Mouse (Mus musculus): ENCODE results near the gene Ptprj. TPM values are rescaled to one million over a fixed set of nuclear protein-coding genes. Genes with fewer than 3 reads are reported as not detected.

Gene Ptprj
- polyA plus RNA-seq, 1 experiment from 2014 or later, result 1.6 TPM

DNA sequence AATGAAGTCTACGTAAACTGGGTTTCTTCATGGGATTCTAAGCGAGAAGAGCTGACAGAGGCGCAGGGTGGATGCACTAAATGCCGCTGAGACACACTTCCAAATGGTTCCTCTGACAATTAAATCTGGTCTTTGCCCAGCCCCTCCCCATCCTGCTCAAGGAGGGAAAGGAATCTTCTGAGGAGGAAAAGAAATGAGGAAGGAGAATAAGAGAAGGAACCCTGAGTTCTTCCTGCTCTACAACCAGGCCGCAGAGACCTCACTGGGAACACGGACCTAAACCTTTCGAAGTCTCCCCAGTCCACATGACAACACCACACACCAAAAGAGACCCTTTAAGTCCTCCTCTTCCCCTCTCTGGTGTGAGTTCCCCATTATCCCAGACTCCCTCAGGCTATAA, 101.9 kb downstream of the Ptprj start:
- no peak for ATAC-seq (ENCODE audit: insufficient number of reproducible peaks, low FRiP score)
- Histone ChIP-seq H3K36me3 (no peaks in the 10 kb centered on the region), H3K27ac (ENCODE audit: poor library complexity, severe bottlenecking) (no peak overlapping the region), H3K4me3 (no peak overlapping the region), H3K27me3 (replicated peaks) (no peaks in the 10 kb centered on the region), H3K9ac (no peak overlapping the region), H3K9me3 (replicated peaks) (no peaks in the 10 kb centered on the region), H3K4me2 (no peak overlapping the region), H3K4me1 (replicated peaks) (peaks cover 16% of the 10 kb centered on the region)
- 88% methylated on average over 7 of the region's 7 CpGs for WGBS

DNA sequence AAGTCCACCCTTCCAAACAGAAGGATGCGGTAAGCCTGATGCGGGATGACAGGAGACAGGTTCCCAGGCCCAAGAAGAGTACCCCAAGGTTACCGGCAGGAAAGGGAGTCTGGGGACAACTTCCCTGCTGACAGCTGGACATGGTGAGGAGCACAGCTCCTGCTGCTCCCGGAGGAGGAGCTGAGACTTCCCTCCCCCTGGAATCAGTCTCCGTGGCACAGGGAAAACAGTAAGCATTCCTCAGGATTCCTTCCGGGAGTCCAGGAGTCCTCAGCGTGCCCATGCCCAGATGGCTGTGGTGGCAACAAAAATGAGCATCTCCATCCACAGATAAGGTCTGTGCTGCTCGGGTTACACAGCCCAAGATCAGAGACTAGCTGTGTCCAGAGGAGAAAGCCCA, 102.8 kb downstream of the Ptprj start:
- Histone ChIP-seq H3K36me3 (no peaks in the 10 kb centered on the region), H3K9ac (no peak overlapping the region), H3K4me2 (no peak overlapping the region), H3K9me3 (replicated peaks) (no peaks in the 10 kb centered on the region), H3K27ac (ENCODE audit: poor library complexity, severe bottlenecking) (no peak overlapping the region), H3K4me1 (replicated peaks) (peaks cover 16% of the 10 kb centered on the region), H3K27me3 (replicated peaks) (no peaks in the 10 kb centered on the region), H3K4me3 (no peak overlapping the region)
- no peak for ATAC-seq (ENCODE audit: insufficient number of reproducible peaks, low FRiP score)
- WGBS, result 23% methylated on average over 8 of the region's 8 CpGs

DNA sequence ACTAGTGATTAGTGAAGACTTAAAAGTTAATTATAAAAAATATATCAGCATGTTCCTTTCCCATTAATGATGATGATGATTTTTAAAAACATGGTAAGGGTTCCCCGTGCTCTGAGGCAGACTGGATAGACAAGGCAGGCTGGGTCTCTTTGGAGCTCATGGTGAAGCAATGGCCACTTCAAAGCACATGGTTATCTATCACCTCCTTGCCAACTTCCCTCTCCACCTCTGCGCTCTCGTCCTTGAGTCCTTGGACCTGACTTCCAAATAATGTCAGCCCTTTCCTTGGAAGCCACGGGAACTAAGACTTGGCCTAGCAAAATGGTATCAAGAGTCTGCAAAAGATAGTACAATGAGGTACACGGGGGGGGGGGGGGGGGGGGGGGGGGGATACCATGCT, 103.7 kb downstream of the Ptprj start:
- no peak overlapping the region for H3K27ac ChIP-seq (ENCODE audit: poor library complexity, severe bottlenecking)
- no peak overlapping the region for H3K4me2 ChIP-seq
- no peak for ATAC-seq (ENCODE audit: insufficient number of reproducible peaks, low FRiP score)
- no peaks in the 10 kb centered on the region for H3K36me3 ChIP-seq
- H3K27me3 ChIP-seq (replicated peaks), result no peaks in the 10 kb centered on the region
- H3K9me3 ChIP-seq (replicated peaks), result no peaks in the 10 kb centered on the region
- H3K4me1 ChIP-seq (replicated peaks), result peaks cover 16% of the 10 kb centered on the region
- whole genome bisulfite sequencing, result 52% methylated on average over 4 of the region's 5 CpGs
- H3K4me3 ChIP-seq, result no peak overlapping the region
- no peak overlapping the region for H3K9ac ChIP-seq

DNA sequence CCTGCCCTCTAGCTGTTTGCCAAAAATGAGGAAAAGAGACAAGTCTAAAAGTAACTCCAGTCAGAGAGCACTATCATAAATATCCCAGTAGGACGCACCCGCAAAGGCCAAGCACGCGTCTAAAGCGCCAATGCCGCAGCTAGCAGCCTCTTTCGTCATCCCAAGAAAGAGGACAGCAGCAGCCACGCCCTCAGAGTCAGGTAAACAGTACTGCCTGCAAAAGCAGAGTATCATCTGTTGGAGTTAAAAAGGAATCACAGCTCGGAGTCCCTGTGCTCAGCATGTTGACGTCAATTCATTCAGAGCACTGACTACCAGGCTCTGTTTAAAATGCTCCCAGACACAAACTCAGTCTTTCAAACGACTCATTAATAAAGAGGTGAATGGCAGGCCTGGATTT, 104.1 kb downstream of the Ptprj start:
- Histone ChIP-seq H3K36me3 (no peaks in the 10 kb centered on the region), H3K9ac (no peak overlapping the region), H3K27ac (ENCODE audit: poor library complexity, severe bottlenecking) (no peak overlapping the region), H3K4me1 (replicated peaks) (peaks cover 16% of the 10 kb centered on the region), H3K27me3 (replicated peaks) (no peaks in the 10 kb centered on the region), H3K4me3 (no peak overlapping the region), H3K4me2 (no peak overlapping the region), H3K9me3 (replicated peaks) (no peaks in the 10 kb centered on the region)
- no peak for ATAC-seq (ENCODE audit: insufficient number of reproducible peaks, low FRiP score)
- WGBS, result 83% methylated on average over 11 of the region's 11 CpGs

DNA sequence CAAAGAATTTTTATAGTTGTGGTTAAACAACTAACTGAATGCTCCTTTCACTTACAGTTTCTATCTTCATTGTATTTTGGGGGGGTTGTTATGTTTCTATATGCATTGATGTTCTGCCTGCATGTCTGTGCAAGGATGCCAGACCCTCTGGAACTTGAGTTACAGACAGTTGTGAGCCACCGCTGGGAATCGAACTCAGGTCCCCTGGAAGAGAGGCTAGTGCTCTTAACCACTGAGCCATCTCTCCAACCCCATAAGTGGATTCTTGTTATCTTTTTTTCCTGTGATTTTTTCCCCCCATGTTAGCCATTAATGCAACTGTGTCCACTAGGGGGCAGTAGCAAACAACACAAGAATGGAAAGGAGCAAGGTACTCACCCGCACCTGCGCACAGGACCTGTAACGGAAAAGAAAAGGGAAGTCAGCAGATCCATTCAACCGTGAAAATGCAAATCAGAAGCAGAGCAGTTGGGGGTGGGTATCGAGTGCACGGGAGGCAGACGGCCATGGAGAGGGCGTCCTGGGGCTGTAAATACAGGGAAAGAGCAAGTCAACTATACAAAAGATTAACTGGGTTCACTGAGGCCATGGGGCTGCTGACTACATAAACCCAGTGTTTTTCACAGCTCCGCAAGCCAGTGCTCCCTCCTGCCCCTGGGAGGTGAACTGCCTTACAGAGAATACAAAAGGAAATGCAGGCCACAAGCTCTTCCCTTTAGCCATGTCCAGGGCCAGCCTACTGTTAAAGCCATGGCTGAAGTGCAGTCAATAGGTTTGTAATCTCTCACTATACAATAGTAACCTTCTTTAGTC, 105.6 kb downstream of the Ptprj start:
- WGBS, result 2% methylated on average over 11 of the region's 11 CpGs
- Histone ChIP-seq H3K4me2 (peak overlapping the region; percentile 67), H3K9ac (peak overlapping the region; percentile 23; the same call in 1 of the 2 replicates), H3K4me3 (peak overlapping the region; percentile 36), H3K27ac (ENCODE audit: poor library complexity, severe bottlenecking) (no peak overlapping the region), H3K4me1 (replicated peaks) (peaks cover 16% of the 10 kb centered on the region), H3K27me3 (replicated peaks) (no peaks in the 10 kb centered on the region), H3K9me3 (replicated peaks) (no peaks in the 10 kb centered on the region), H3K36me3 (no peaks in the 10 kb centered on the region)
- peak; percentile 34; the same call in 1 of the 2 replicates for ATAC-seq (ENCODE audit: insufficient number of reproducible peaks, low FRiP score)

DNA sequence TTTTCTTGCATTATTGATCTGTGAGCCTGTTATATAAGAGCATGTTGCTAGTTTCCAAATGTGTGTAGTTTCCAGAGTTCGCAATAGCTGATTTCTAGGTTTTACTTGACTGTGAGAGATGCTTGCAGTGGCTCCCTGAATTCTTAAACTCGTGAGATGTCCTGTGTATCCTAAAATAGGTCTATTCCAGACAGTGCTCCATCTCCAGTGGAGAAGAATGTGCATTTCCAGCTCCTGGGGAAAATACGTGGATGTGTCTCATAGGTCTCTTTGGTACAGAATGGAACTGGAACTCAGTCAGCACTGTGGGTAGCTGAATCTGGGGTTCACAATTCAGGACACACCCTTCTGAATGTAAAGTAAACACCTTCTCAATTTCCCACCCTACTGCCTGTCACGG, 107.7 kb downstream of the Ptprj start:
- H3K9me3 ChIP-seq (replicated peaks), result no peaks in the 10 kb centered on the region
- no peaks in the 10 kb centered on the region for H3K36me3 ChIP-seq
- WGBS, result 71% methylated on average over 4 of the region's 4 CpGs
- H3K4me1 ChIP-seq (replicated peaks), result peaks cover 7% of the 10 kb centered on the region
- H3K27ac ChIP-seq (ENCODE audit: poor library complexity, severe bottlenecking), result no peak overlapping the region
- no peak for ATAC-seq (ENCODE audit: insufficient number of reproducible peaks, low FRiP score)
- H3K27me3 ChIP-seq (replicated peaks), result no peaks in the 10 kb centered on the region
- no peak overlapping the region for H3K4me2 ChIP-seq
- H3K9ac ChIP-seq, result no peak overlapping the region
- H3K4me3 ChIP-seq, result no peak overlapping the region

DNA sequence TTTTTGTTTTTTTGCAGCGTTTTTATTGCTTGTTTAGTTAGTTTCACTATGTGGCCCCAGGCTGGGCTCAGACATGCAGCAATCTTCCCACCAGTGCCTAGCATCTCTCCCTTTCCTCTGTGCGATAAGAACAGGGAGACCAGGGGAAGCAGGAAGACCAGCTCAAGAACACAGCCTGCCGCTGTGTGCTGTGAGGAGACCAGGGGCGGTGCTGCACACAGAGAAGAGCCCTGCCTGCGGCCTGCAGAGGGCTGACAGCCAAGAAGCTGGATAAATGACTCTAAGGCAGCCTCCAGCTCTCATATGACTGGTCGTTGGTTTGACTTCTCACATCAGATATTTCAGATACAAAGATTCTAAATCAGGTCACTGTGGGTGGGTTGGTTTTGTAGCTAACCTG, 110.3 kb downstream of the Ptprj start:
- no peak overlapping the region for H3K9ac ChIP-seq
- no peak overlapping the region for H3K4me3 ChIP-seq
- H3K27ac ChIP-seq (ENCODE audit: poor library complexity, severe bottlenecking), result no peak overlapping the region
- 19% methylated on average over 6 of the region's 6 CpGs for WGBS
- H3K36me3 ChIP-seq, result no peaks in the 10 kb centered on the region
- no peaks in the 10 kb centered on the region for H3K9me3 ChIP-seq (replicated peaks)
- ATAC-seq (ENCODE audit: insufficient number of reproducible peaks, low FRiP score), result no peak
- 0 out of 2 replicates have a peak, but pooled peaks cover 2% of the 10 kb centered on the region for H3K4me1 ChIP-seq (replicated peaks)
- no peaks in the 10 kb centered on the region for H3K27me3 ChIP-seq (replicated peaks)
- H3K4me2 ChIP-seq, result no peak overlapping the region

DNA sequence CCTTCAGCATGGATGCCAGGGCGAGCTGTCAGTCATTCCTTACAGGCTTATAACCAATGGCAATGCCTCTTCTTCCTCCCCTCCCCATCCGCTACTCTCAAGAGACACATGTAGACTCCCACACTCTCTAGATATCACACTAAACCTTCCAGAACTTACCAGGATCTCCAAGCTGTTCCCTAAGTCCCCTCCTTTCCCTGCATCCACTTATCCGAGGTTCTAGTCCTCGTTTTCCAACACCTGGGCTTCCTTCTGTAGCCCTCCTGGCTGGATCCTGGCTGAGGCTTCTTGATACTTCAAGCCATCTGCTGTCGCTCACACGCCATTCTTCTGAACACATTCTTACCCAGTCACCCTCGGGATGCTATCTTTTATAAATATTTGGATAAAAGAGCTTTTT, 114.0 kb downstream of the Ptprj start:
- WGBS, result 77% methylated on average over 7 of the region's 7 CpGs
- no peak overlapping the region for H3K4me2 ChIP-seq
- no peak overlapping the region for H3K27ac ChIP-seq (ENCODE audit: poor library complexity, severe bottlenecking)
- H3K27me3 ChIP-seq (replicated peaks), result no peaks in the 10 kb centered on the region
- no peak overlapping the region for H3K4me3 ChIP-seq
- 0 out of 2 replicates have a peak, but pooled peaks cover 4% of the 10 kb centered on the region for H3K4me1 ChIP-seq (replicated peaks)
- no peak overlapping the region for H3K9ac ChIP-seq
- no peak for ATAC-seq (ENCODE audit: insufficient number of reproducible peaks, low FRiP score)
- H3K36me3 ChIP-seq, result no peaks in the 10 kb centered on the region
- no peaks in the 10 kb centered on the region for H3K9me3 ChIP-seq (replicated peaks)

DNA sequence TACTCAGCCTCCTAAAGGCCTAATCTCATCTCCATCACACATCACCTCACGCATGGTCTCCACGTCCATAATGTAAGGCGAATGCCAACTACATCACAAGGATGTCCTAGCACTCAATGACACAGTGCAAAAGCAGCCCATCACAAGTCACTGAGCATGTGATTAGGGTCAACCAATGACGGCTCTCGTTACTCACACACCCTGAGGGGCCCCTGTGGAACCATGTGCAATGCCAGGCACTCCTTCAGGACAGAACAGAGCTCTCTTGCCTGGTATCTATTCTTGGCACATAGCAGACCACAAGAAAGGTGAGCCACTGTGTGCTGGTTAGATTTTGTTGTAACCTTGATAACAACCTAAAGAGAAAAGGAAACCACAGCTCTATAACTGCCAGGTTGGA, 116.7 kb downstream of the Ptprj start:
- H3K27me3 ChIP-seq (replicated peaks), result no peaks in the 10 kb centered on the region
- 84% methylated on average over 5 of the region's 5 CpGs for WGBS
- no peaks in the 10 kb centered on the region for H3K9me3 ChIP-seq (replicated peaks)
- H3K36me3 ChIP-seq, result peaks cover 4% of the 10 kb centered on the region; the same call in 1 of the 2 replicates
- H3K4me1 ChIP-seq (replicated peaks), result 0 out of 2 replicates have a peak, but pooled peaks cover 4% of the 10 kb centered on the region
- H3K9ac ChIP-seq, result no peak overlapping the region
- H3K4me2 ChIP-seq, result no peak overlapping the region
- no peak for ATAC-seq (ENCODE audit: insufficient number of reproducible peaks, low FRiP score)
- H3K4me3 ChIP-seq, result no peak overlapping the region
- no peak overlapping the region for H3K27ac ChIP-seq (ENCODE audit: poor library complexity, severe bottlenecking)

DNA sequence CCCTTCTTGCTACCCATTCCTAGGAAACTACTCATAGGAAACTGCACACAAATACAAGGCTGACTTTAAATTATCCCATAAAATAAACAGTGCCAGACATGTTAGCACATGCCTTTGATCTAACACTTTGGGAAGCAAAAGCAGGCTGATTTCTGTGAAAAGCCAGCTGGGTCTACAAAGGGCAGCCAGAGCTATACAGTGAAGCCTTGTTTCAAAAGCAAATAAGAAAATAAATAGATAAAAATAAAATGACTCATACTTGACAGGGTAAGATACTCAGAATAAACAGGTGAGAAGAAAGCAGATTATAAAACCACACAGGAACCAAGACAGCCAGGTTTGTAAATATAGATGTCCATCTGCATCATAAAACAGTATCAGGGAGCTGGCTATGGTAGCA, 118.2 kb downstream of the Ptprj start:
- Histone ChIP-seq H3K9me3 (replicated peaks) (no peaks in the 10 kb centered on the region), H3K36me3 (peaks cover 10% of the 10 kb centered on the region), H3K9ac (no peak overlapping the region), H3K27ac (ENCODE audit: poor library complexity, severe bottlenecking) (no peak overlapping the region), H3K4me1 (replicated peaks) (0 out of 2 replicates have a peak, but pooled peaks cover 4% of the 10 kb centered on the region), H3K4me3 (no peak overlapping the region), H3K27me3 (replicated peaks) (no peaks in the 10 kb centered on the region), H3K4me2 (no peak overlapping the region)
- ATAC-seq (ENCODE audit: insufficient number of reproducible peaks, low FRiP score), result no peak

DNA sequence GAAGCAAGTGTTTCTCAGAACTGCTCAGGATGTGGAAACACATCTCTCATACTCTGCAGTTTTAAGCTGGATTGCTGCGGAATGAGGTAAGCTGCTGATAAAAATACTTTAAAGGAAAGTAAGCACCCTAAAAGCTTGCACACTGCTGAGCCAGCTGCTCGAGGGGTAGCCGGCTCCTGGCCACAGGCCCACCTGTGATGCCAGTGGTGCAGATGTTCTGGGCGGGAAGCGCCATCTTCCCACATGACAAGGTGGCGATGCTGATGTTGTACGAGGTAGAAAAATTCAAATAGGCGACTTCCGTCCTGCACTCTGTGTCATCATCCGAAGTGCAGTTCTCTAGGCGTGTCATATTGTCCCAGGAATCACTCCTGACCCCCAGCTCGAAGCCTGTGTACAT, 122.5 kb downstream of the Ptprj start:
- WGBS, result 83% methylated on average over 12 of the region's 12 CpGs
- no peak overlapping the region for H3K4me3 ChIP-seq
- H3K9me3 ChIP-seq (replicated peaks), result no peaks in the 10 kb centered on the region
- peaks cover 19% of the 10 kb centered on the region for H3K36me3 ChIP-seq
- H3K4me1 ChIP-seq (replicated peaks), result 0 out of 2 replicates have a peak, but pooled peaks cover 4% of the 10 kb centered on the region
- H3K27ac ChIP-seq (ENCODE audit: poor library complexity, severe bottlenecking), result no peak overlapping the region
- H3K9ac ChIP-seq, result no peak overlapping the region
- no peaks in the 10 kb centered on the region for H3K27me3 ChIP-seq (replicated peaks)
- H3K4me2 ChIP-seq, result no peak overlapping the region
- no peak for ATAC-seq (ENCODE audit: insufficient number of reproducible peaks, low FRiP score)

DNA sequence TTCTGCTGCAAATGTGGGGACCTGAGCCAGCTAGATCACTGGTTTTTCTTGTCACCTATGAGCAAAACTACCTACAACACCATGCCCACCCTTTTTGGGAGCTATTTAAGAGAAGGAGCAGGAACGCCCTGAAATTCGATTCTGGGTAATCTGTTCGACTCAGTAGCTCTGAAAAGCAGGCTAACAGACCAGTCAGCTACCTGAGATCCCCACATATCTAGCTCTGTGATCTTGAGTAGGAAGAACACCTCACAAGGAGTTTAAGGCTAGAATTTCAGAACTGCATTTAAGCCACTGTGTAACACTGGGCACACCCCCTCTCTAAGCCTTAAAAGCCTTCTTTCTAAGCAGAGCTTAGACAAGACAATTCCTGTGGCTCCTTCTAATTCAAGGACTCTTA, 128.1 kb downstream of the Ptprj start:
- ATAC-seq (ENCODE audit: insufficient number of reproducible peaks, low FRiP score), result no peak
- H3K4me1 ChIP-seq (replicated peaks), result 0 out of 2 replicates have a peak, but pooled peaks cover 4% of the 10 kb centered on the region
- WGBS, result 79% methylated on average over 3 of the region's 3 CpGs
- no peaks in the 10 kb centered on the region for H3K9me3 ChIP-seq (replicated peaks)
- H3K4me2 ChIP-seq, result no peak overlapping the region
- H3K27me3 ChIP-seq (replicated peaks), result no peaks in the 10 kb centered on the region
- no peak overlapping the region for H3K9ac ChIP-seq
- H3K27ac ChIP-seq (ENCODE audit: poor library complexity, severe bottlenecking), result no peak overlapping the region
- peaks cover 16% of the 10 kb centered on the region for H3K36me3 ChIP-seq
- no peak overlapping the region for H3K4me3 ChIP-seq
